13 mouse cellular contexts compared by ENCODE assay signal in the genomic region with DNA sequence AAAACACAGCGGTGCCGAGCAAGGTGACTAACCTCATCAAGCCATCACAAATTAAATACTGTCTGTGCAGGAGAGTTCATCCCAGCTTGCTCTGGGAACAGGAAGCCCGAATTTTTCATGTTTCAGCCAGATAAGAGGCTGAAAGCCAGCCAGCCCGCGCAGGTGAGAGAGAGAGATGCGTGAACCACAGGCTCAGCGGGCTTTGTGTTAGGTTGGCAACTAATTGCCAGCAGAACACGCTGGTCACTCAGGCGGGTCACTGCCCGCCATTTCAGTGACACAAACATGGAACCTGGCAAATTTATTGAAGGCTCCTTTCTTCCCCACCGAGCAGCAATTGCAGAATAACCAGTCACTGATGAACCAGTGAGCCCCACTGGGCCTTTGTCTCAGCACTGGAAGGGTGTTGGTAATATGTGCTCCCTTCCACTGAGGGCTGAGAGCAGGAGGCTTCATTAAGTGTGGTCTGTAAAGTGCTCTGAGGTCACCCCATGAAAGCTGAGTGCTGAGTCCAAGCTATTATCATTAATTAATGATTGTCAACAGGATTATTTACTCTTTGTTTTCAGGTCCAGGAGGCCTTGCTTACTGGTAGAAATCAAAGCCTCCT.
DNase-seq lines count a peak whose midpoint lies in the region; ATAC-seq lines count a peak whose summit lies in the region.
"Had no signal": no experiment of that assay in that cellular context is flagged by ENCODE, and none has a peak within 500 bp of the region (broad histone marks: within the 10 kb centered on the region; RNA-seq: fewer than 3 reads in every experiment).

No protein-coding gene starts in this region.

- H3K4me1 ChIP-seq in forebrain, embryonic 14.5 days (ENCODE audit: control insufficient read depth, insufficient read depth, low read length), result peaks cover 22% of the 10 kb centered on the region
- H3K4me1 ChIP-seq in limb, embryonic 13.5 days, result peaks cover 17% of the 10 kb centered on the region

- no peak overlapping the region for H3K4me3 ChIP-seq in forebrain, embryonic 14.5 days (ENCODE audit: low read depth, low read length)
- no peak overlapping the region for H3K4me3 ChIP-seq in limb, embryonic 13.5 days
- H3K4me3 ChIP-seq: left cerebral cortex, adult 2 months; myocyte had no signal

- H3K27me3 ChIP-seq in forebrain, embryonic 14.5 days (replicated peaks; ENCODE audit: control insufficient read depth, insufficient read depth, low read length), result no peaks in the 10 kb centered on the region; the same call in 1 of the 2 replicates
- peaks cover 9% of the 10 kb centered on the region; the same call in 1 of the 2 replicates for H3K27me3 ChIP-seq in limb, embryonic 13.5 days

- H3K9me3 ChIP-seq in forebrain, embryonic 14.5 days (replicated peaks; ENCODE audit: control insufficient read depth, low read length), result no peaks in the 10 kb centered on the region
- H3K9me3 ChIP-seq in limb, embryonic 13.5 days, result no peaks in the 10 kb centered on the region

- peak overlapping the region; percentile 33 for H3K4me2 ChIP-seq in forebrain, embryonic 14.5 days (ENCODE audit: low read length)
- peak overlapping the region; percentile 31 for H3K4me2 ChIP-seq in limb, embryonic 13.5 days (replicated peaks)

- DNase-seq in kidney, postnatal 10 days, result peak; percentile 7
- no peak for DNase-seq in kidney, adult 11 months
- DNase-seq in forebrain, embryonic 14.5 days (ENCODE audit: low spot score), result peak; percentile 33
- DNase-seq in retina, embryonic 14.5 days (ENCODE audit: low spot score), result peak; percentile 45
- DNase-seq in yolk sac, embryonic 10.5 days (ENCODE audit: low spot score), result no peak
- DNase-seq in spleen, adult 18-20 months, result no peak
- DNase-seq in adrenal gland, postnatal 36 days, result no peak
- DNase-seq: heart, adult 18-20 months; lung, adult 18-20 months; thymus, postnatal 14 days had no signal

- H3K27ac ChIP-seq in forebrain, embryonic 14.5 days (ENCODE audit: low read depth, low read length), result no peak overlapping the region
- H3K27ac ChIP-seq in limb, embryonic 13.5 days, result no peak overlapping the region
- H3K27ac ChIP-seq: left cerebral cortex, adult 2 months had no signal

- peak; percentile 44 for ATAC-seq in forebrain, embryonic 14.5 days
- ATAC-seq in limb, embryonic 13.5 days (ENCODE audit: low FRiP score, low read depth), result no peak

- peak overlapping the region; percentile 7; the same call in 1 of the 2 replicates for H3K9ac ChIP-seq in forebrain, embryonic 14.5 days (ENCODE audit: low read length)
- H3K9ac ChIP-seq in limb, embryonic 13.5 days, result no peak overlapping the region

- no peaks in the 10 kb centered on the region for H3K36me3 ChIP-seq in forebrain, embryonic 14.5 days (ENCODE audit: control insufficient read depth, insufficient read depth, low read length)
- no peaks in the 10 kb centered on the region for H3K36me3 ChIP-seq in limb, embryonic 13.5 days

- 12% methylated on average over 11 of the region's 11 CpGs for whole genome bisulfite sequencing in forebrain, embryonic 14.5 days
- WGBS in limb, embryonic 13.5 days, result 24% methylated on average over 11 of the region's 11 CpGs

Comparison
In these comparisons a context has a peak if more than half of its experiments do, and no peak if none do; other contexts are left out.
1. DNase-seq: peak in kidney, postnatal 10 days (single experiment), forebrain, embryonic 14.5 days (single experiment) and retina, embryonic 14.5 days (single experiment); none in kidney, adult 11 months (single experiment), yolk sac, embryonic 10.5 days (single experiment), spleen, adult 18-20 months (0 of 2) and adrenal gland, postnatal 36 days (0 of 2).